Mouse (Mus musculus) liver, embryonic 14.5 days (tissue): ENCODE measurements at regions not wholly inside any gene's neighbourhood (a gene's known extent, or its start where the extent isn't known, plus 50 kb on each side); places are given as distances from the start of the nearest gene placed in this dataset.

Experiments used
- ATAC-seq: fragments of 200-750 bp; cut with Nextera tagmentation; 2 replicates; pipeline ENCODE4 v1.8.0; 2017; ENCODE audit warnings: moderate number of reproducible peaks, mild to moderate bottlenecking, moderate library complexity; ENCODE audit not compliant: insufficient read depth
- DNase-seq, 3 experiments: peaks; one replicate each; pipeline ENCODE4 v3.0.0-alpha.2; 2012 to 2013; ENCODE audit warnings: low read depth in 3 of 3, low spot score in 3 of 3
- H3K27ac ChIP-seq: fragments of 300-500 bp; sonication (generic); 2 replicates; pipeline ENCODE4 v1.5.1; 2014; ENCODE audit warnings: moderate library complexity, mild to moderate bottlenecking, control low read depth, inconsistent platforms
- H3K27me3 ChIP-seq: fragments of 300-500 bp; sonication (generic); 2 replicates; pipeline ENCODE4 v1.6.1; 2014; ENCODE audit warnings: mild to moderate bottlenecking, low read length, moderate library complexity; ENCODE audit not compliant: control insufficient read depth, insufficient read depth
- H3K36me3 ChIP-seq: fragments of 300-500 bp; sonication (generic); replicated peaks from 2 replicates; pipeline ENCODE4 v1.6.1; 2014; ENCODE audit warnings: low read depth; ENCODE audit not compliant: control insufficient read depth, insufficient read depth
- H3K4me1 ChIP-seq, 2 experiments: fragments of 200-500 bp in 1 of 2; fragments of 300-500 bp in 1 of 2; sonication (generic) in 1 of 2; replicated peaks; 2 replicates each; pipeline ENCODE4 v1.6.1; 2012 to 2014; ENCODE audit warnings: antibody characterized with exemption in 1 of 2, inconsistent platforms in 1 of 2, low read length in 1 of 2; ENCODE audit not compliant: control insufficient read depth in 2 of 2, insufficient read depth in 2 of 2
- H3K4me2 ChIP-seq: fragments of 300-500 bp; sonication (generic); 2 replicates; pipeline ENCODE4 v1.6.1; 2014; ENCODE audit warnings: low read depth, mild to moderate bottlenecking, control low read depth, moderate library complexity
- H3K4me3 ChIP-seq, 2 experiments: fragments of 200-500 bp in 1 of 2; fragments of 300-500 bp in 1 of 2; sonication (generic) in 1 of 2; 2 replicates each; pipeline ENCODE4 v1.5.1; 2012 to 2014; ENCODE audit warnings: low read depth in 2 of 2, low read length in 2 of 2, mild to moderate bottlenecking in 2 of 2, control low read depth in 1 of 2, inconsistent platforms in 1 of 2, moderate library complexity in 1 of 2; ENCODE audit not compliant: insufficient read depth in 1 of 2
- H3K9ac ChIP-seq: fragments of 300-500 bp; sonication (generic); replicated peaks from 2 replicates; pipeline ENCODE4 v1.6.1; 2014; ENCODE audit warnings: mild to moderate bottlenecking, control low read depth, moderate library complexity
- H3K9me3 ChIP-seq: fragments of 300-500 bp; sonication (generic); 2 replicates; pipeline ENCODE4 v1.6.1; 2016; ENCODE audit warnings: low read length, mixed read lengths; ENCODE audit not compliant: control insufficient read depth
- CTCF ChIP-seq: IDR thresholded peaks from 2 replicates; pipeline ENCODE4 v1.5.1; 2016; ENCODE audit warnings: antibody characterized with exemption, low read depth, control low read depth
- EP300 ChIP-seq: IDR thresholded peaks from 2 replicates; pipeline ENCODE4 v1.6.1; 2016; ENCODE audit warnings: antibody characterized with exemption, low read depth
- WGBS: fragments of 180-500 bp; shearing (Covaris S2); extraction: QIAGEN DNeasy Blood & Tissue Kit; methylation state at CpG from one replicate; pipeline ENCODE4 v1.1.7; 2014; ENCODE audit not compliant: insufficient replicate concordance; 5-methylcytosine and 5-hydroxymethylcytosine counted together

- Histone ChIP-seq H3K27me3 (no peaks in the 10 kb centered on the region), H3K27ac (no peak overlapping the region), H3K9ac (no peak overlapping the region), H3K4me1 (0 out of 4 replicates have a peak, but pooled peaks cover 0 to 2% of the 10 kb centered on the region in 2 experiments), H3K4me2 (no peak overlapping the region), H3K4me3 (no peak overlapping the region), H3K36me3 (no peaks in the 10 kb centered on the region), H3K9me3 (no peaks in the 10 kb centered on the region)
- TF ChIP-seq CTCF (no peak), EP300 (no peak)
- DNase-seq, result no peak
- WGBS, result 45% methylated on average over 3 of the region's 3 CpGs
- no peak for ATAC-seq
Observed at GRCm38 (mm10) chr8:26832546-26832945, 144.6 kb upstream of the Zfp703 start.

GRCm38 (mm10) chr8:26833297-26833696, 143.8 kb upstream of the Zfp703 start:
- no peak overlapping the region for H3K4me2 ChIP-seq
- ATAC-seq (no peak), DNase-seq (no peak)
- H3K4me3 ChIP-seq, result no peak overlapping the region
- TF ChIP-seq EP300, result no peak
- TF ChIP-seq CTCF, result no peak
- WGBS, result 55% methylated on average over 4 of the region's 4 CpGs
- no peaks in the 10 kb centered on the region for H3K27me3 ChIP-seq
- 0 out of 4 replicates have a peak, but pooled peaks cover 0 to 2% of the 10 kb centered on the region in 2 experiments for H3K4me1 ChIP-seq
- H3K36me3 ChIP-seq, result no peaks in the 10 kb centered on the region
- H3K27ac ChIP-seq, result no peak overlapping the region
- no peaks in the 10 kb centered on the region for H3K9me3 ChIP-seq
- H3K9ac ChIP-seq, result no peak overlapping the region

- Histone ChIP-seq H3K4me1 (0 out of 4 replicates have a peak, but pooled peaks cover 0 to 2% of the 10 kb centered on the region in 2 experiments), H3K4me2 (no peak overlapping the region), H3K27ac (no peak overlapping the region), H3K9me3 (no peaks in the 10 kb centered on the region), H3K4me3 (no peak overlapping the region), H3K27me3 (no peaks in the 10 kb centered on the region), H3K9ac (no peak overlapping the region), H3K36me3 (no peaks in the 10 kb centered on the region)
- no peak for ATAC-seq
- WGBS, result 63% methylated on average over 5 of the region's 5 CpGs
- no peak for TF ChIP-seq EP300
- DNase-seq, result no peak
Observed at GRCm38 (mm10) chr8:26833784-26834183, 143.3 kb upstream of the Zfp703 start.

- ATAC-seq, result no peak
- H3K4me3 ChIP-seq, result no peak overlapping the region
- no peak for DNase-seq
- no peaks in the 10 kb centered on the region for H3K27me3 ChIP-seq
- H3K9ac ChIP-seq, result no peak overlapping the region
- 54% methylated on average over 13 of the region's 13 CpGs for WGBS
- H3K9me3 ChIP-seq, result no peaks in the 10 kb centered on the region
- no peak overlapping the region for H3K27ac ChIP-seq
- no peaks in the 10 kb centered on the region for H3K36me3 ChIP-seq
- 0 out of 4 replicates have a peak, but pooled peaks cover 0 to 2% of the 10 kb centered on the region in 2 experiments for H3K4me1 ChIP-seq
- no peak overlapping the region for H3K4me2 ChIP-seq
- TF ChIP-seq CTCF, result no peak
- TF ChIP-seq EP300, result no peak
Observed at GRCm38 (mm10) chr8:26834604-26835003, 142.5 kb upstream of the Zfp703 start.

- WGBS, result 29% methylated on average over 8 of the region's 8 CpGs
- ATAC-seq (no peak), DNase-seq (no peak)
- Histone ChIP-seq H3K36me3 (no peaks in the 10 kb centered on the region), H3K9me3 (no peaks in the 10 kb centered on the region), H3K4me2 (no peak overlapping the region), H3K4me3 (no peak overlapping the region), H3K27me3 (no peaks in the 10 kb centered on the region), H3K4me1 (0 out of 4 replicates have a peak, but pooled peaks cover 0 to 2% of the 10 kb centered on the region in 2 experiments), H3K27ac (no peak overlapping the region), H3K9ac (no peak overlapping the region)
- TF ChIP-seq CTCF (no peak), EP300 (no peak)
Observed at GRCm38 (mm10) chr8:26835076-26835475, 142.0 kb upstream of the Zfp703 start.

- Histone ChIP-seq H3K4me2 (no peak overlapping the region), H3K9me3 (no peaks in the 10 kb centered on the region), H3K4me1 (0 out of 4 replicates have a peak, but pooled peaks cover 0 to 2% of the 10 kb centered on the region in 2 experiments), H3K27ac (no peak overlapping the region), H3K9ac (no peak overlapping the region), H3K27me3 (no peaks in the 10 kb centered on the region), H3K4me3 (no peak overlapping the region), H3K36me3 (no peaks in the 10 kb centered on the region)
- ATAC-seq (no peak), DNase-seq (peak in 1 of 3 experiments; percentile 6)
- 9% methylated on average over 6 of the region's 6 CpGs for WGBS
- TF ChIP-seq EP300 (no peak), CTCF (no peak)
Observed at GRCm38 (mm10) chr8:26835616-26836015, 141.5 kb upstream of the Zfp703 start.
